Mouse (Mus musculus) lung, postnatal 0 days (tissue): ENCODE results near the gene Nudt5. TPM values are rescaled to one million over a fixed set of nuclear protein-coding genes. Genes with fewer than 3 reads are reported as not detected.

ENCODE experiments used
- ATAC-seq: fragments of 200-750 bp; cut with Nextera tagmentation; 2 replicates; pipeline ENCODE4 v1.8.0; 2017; ENCODE audit warnings: moderate library complexity
- DNase-seq: peaks from one replicate; pipeline ENCODE4 v3.0.0-alpha.2; 2016; ENCODE audit warnings: low spot score
- H3K27ac ChIP-seq: fragments of 300-500 bp; sonication (generic); 2 replicates; pipeline ENCODE4 v1.5.1; 2014; ENCODE audit warnings: antibody characterized with exemption, mild to moderate bottlenecking, low read length, mixed read lengths
- H3K27me3 ChIP-seq: fragments of 300-500 bp; sonication (generic); replicated peaks from 2 replicates; pipeline ENCODE4 v1.6.1; 2014; ENCODE audit warnings: low read length, mixed read lengths; ENCODE audit not compliant: insufficient read depth
- H3K36me3 ChIP-seq: fragments of 300-500 bp; sonication (generic); 2 replicates; pipeline ENCODE4 v1.6.1; 2014; ENCODE audit warnings: low read length, mixed read lengths; ENCODE audit not compliant: insufficient read depth
- H3K4me1 ChIP-seq: fragments of 300-500 bp; sonication (generic); 2 replicates; pipeline ENCODE4 v1.6.1; 2014; ENCODE audit warnings: antibody characterized with exemption, low read depth, low read length, mixed read lengths; ENCODE audit not compliant: insufficient read depth
- H3K4me2 ChIP-seq: fragments of 300-500 bp; sonication (generic); replicated peaks from 2 replicates; pipeline ENCODE4 v1.6.1; 2014; ENCODE audit warnings: low read depth, mild to moderate bottlenecking, low read length, moderate library complexity, mixed read lengths
- H3K4me3 ChIP-seq: fragments of 300-500 bp; sonication (generic); 2 replicates; pipeline ENCODE4 v1.5.1; 2014; ENCODE audit warnings: low read depth, low read length
- H3K9ac ChIP-seq: fragments of 300-500 bp; sonication (generic); replicated peaks from 2 replicates; pipeline ENCODE4 v1.6.1; 2014; ENCODE audit warnings: low read depth, mild to moderate bottlenecking
- H3K9me3 ChIP-seq: fragments of 300-500 bp; sonication (generic); 2 replicates; pipeline ENCODE4 v1.6.1; 2016; ENCODE audit warnings: low read length, mixed read lengths
- CTCF ChIP-seq: IDR thresholded peaks from 2 replicates; pipeline ENCODE4 v1.5.1; 2016; ENCODE audit warnings: antibody characterized with exemption, mild to moderate bottlenecking
- EP300 ChIP-seq: IDR thresholded peaks from 2 replicates; pipeline ENCODE4 v1.6.1; 2016; ENCODE audit warnings: antibody characterized with exemption, mild to moderate bottlenecking, control low read depth
- WGBS: fragments of 180-500 bp; shearing (Covaris S2); extraction: QIAGEN DNeasy Blood & Tissue Kit; methylation state at CpG from one replicate; pipeline ENCODE4 v1.1.7; 2014; 5-methylcytosine and 5-hydroxymethylcytosine counted together
- polyA plus RNA-seq: library from polyadenylated mRNA; unstranded; fragments of >200 nt; fragmentation: Nextera tagmentation; extraction: Ambion mirVana; gene quantifications from 2 replicates; pipeline ENCODE4 v1.2.1, GENCODE M21; 2015

Gene Nudt5
- polyA plus RNA-seq, 1 experiment from 2014 or later = 18.5 TPM

DNA sequence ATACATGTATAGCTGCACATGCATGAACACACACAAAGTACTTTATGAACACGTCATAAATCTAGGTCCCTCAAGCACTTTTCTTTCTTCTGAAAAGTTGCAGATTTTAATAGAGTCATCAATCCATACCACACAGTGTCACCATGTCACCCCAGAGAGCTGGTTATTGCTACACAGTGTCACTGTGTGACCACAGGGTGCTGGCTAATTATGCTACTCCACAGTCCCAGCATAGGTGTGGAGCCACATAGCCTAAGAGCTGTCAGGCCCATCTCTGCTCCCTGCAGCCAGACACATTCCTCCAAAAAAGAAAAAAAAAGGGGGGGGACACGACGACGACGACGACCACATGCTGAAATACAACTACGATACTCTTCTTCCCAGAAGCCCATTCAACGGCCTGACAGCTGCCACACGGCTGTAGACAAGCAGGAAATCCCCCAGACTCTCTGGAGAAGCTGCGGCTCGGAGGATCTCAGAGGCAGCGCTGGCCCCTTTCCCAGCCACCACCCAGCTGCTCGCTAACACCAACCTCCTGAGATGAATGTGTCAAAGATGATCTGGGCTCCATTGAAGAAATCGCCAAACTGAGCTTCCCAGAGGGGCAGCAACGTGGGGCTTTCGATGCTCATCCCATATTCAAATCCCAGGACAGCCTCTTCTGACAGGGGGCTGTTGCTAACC is 66.6 kb downstream of the Nudt5 start:
- Histone ChIP-seq H3K4me1 (no peaks in the 10 kb centered on the region), H3K36me3 (no peaks in the 10 kb centered on the region), H3K27ac (no peak overlapping the region), H3K27me3 (no peaks in the 10 kb centered on the region), H3K4me2 (no peak overlapping the region), H3K4me3 (no peak overlapping the region), H3K9ac (no peak overlapping the region), H3K9me3 (no peaks in the 10 kb centered on the region)
- 61% methylated on average over 16 of the region's 16 CpGs for WGBS
- ATAC-seq = no peak
- DNase-seq = no peak
- no peak for TF ChIP-seq CTCF
- no peak for TF ChIP-seq EP300

Other genes with a start within 250 kb of the Nudt5 start
- 2.2 and 2.5 TPM in 2 replicates for gene Camk1d, start 130.5 kb upstream of the Nudt5 start, polyA plus RNA-seq
- 147 and 163 TPM in 2 replicates for gene Cdc123, start 145 bp downstream of the Nudt5 start, polyA plus RNA-seq
- gene Gm13199, start 17.9 kb downstream of the Nudt5 start, polyA plus RNA-seq = 0.33 and 0.58 TPM in 2 replicates
- gene Sec61a2, start 50.4 kb downstream of the Nudt5 start, polyA plus RNA-seq = 19.2 and 21.3 TPM in 2 replicates
- gene Dhtkd1, start 97.8 kb downstream of the Nudt5 start, polyA plus RNA-seq = 0.39 and 0.98 TPM in 2 replicates
- 5.8 and 7.1 TPM in 2 replicates for gene Upf2, start 106.5 kb downstream of the Nudt5 start, polyA plus RNA-seq